Mouse (Mus musculus) T-helper 1 cell (primary cell): ENCODE measurements at regions not wholly inside any gene's neighbourhood (a gene's known extent, or its start where the extent isn't known, plus 50 kb on each side); places are given as distances from the start of the nearest gene placed in this dataset.

Experiments
- in situ Hi-C: fragments of 300-600 bp; cut with MboI, MseI; formaldehyde crosslinking; loops from one replicate; pipeline ENCODE4 v1.15.1; 2025; ENCODE audit warnings: high pct_unique_total_duplicates

DNA sequence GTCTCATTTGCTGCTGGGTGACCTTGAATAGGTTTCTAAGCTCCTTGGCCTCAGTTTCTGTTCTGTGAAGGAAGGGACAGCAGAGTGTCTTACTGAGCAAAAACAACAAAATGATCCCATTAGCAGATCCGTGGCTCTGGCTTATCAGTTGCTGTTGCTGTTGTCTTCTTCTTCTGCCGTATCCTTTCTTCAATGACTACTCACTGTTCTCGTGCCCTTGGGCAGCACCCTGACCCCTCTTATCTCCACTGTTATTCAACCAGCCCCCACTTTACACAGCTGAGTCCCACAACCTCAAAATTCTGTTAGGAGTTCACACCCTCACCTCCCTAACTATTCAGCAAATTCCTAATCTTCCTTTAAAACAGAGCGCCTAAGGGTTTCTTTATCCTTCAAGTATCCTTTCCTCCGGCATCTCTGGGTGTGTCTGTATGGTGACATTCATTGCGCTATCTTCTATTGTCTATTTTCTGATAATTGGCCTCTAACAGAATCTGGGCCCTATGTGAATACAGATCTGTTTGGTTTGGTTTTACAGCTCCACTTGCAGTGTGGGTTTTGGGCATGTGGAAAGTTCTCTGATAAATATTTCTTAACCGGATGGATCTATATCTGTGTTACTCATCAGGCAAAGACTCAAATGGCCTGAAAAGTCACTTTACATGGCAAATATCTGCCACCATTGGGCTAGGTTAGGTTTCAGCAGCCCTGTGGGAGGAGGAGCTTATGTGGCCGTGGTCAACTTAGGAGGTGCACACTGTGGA lies 59.1 kb upstream of the Serp2 start:
- in situ Hi-C loops = no loop called here

DNA sequence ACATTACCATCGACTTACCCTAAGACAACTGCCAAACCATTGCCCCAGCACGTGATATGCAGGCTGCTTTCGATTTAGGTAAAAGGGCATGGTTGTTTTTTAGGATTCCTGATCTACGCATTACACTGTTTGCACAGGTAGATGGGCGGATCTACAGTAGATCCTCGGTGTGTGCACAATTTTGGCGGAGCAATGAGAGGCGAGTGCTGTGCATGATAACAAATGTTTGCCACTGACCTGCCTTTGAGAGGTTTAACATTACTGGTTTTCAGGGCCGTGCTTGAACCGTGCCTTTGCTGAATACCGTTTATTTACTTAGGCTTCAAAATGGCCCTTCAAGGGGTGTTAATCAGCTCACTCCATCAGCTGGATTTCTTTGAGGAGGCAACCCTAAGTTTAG lies 58.5 kb upstream of the Serp2 start:
- in situ Hi-C loops = no loop called here

DNA sequence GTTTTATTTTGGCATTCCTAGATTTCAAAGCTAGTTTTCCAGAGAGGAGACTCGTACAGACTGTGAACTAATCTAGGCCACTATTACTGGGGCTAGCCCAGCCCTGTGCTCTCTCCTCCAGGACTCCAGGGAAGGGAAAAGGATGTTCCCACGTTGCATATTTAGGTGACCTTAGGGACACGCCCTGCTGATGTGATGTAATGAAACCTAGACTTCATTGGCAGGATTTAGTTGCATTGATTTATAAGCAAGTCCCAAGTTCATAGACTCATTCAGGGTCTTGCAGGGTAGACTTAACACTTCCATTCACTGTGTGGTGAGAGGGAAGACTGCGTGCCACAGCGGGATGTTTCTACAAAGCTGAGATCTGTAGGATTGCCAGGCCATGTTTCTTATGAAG lies 58.0 kb upstream of the Serp2 start:
- in situ Hi-C loops = no loop called here

DNA sequence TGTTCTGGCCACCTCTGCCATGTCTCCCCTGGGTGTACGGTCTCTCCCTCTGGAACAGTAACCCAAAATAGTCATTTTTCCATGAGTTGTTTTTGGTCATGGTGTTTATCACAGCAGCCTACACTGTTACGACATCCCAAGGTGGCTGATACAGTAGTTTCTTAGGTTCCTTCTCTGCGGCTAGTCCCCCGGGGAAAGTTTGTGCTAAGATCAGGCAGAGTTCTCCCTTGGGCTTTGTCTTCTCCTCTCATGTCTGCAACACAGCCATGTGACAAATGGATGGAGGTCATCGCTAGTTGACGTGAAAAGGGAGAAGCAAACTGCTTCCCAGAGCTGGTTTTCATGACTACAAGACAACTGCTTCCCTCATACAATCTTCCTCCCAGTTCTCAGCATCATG lies 56.9 kb upstream of the Serp2 start:
- in situ Hi-C loops = no loop called here

DNA sequence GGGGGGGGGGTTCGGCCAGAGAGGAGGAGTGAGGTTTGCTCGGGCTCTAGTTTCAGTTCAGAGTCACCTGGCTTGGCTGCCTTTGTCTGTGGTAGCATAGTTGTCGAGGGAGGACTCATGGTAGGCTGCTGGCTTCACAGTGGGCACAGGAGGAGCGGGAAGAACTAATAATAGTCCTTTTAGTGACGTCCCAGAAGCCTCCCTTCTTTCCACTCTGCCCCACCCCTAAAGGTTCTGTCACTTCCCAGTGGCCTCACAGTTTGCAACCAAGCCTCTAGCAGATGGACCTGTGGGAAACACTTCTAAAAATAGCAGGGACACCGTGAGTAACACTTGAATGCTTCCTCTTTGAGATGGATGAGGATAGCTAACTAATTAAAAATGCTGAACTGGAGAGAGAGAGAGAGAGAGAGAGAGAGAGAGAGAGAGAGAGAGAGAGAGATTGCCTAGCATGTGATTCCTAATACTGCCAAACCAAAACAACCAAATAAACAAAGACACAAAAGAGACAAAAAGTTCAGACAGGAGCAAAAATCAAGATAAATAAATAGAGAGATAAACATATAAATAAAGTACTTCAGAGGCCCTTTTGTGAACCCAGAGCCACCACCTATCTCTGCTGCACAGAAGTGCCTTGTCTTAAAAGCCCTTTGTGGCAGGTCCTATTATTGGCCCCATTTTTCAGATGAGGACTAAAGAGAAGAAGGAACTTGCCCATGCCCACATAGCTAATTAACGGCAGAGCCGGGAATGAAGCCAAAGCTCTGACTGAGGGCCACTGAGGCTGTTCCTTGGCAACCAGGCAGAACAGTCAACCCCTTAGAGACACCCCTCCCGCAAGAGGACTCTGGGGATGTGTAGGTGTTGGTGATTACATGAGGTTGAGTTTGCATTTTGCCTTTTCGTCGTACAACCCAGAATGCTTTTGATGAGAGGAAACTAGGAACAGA lies 54.0 kb upstream of the Serp2 start:
- in situ Hi-C loops = no loop called here
